Mouse (Mus musculus): ENCODE results near the gene Hydin.
"Not testable (repeated sequence)": the region's sequence is repeated elsewhere in the genome, so short reads cannot be mapped to it uniquely, and the experiment has no call there.

Hydin gene

DNA sequence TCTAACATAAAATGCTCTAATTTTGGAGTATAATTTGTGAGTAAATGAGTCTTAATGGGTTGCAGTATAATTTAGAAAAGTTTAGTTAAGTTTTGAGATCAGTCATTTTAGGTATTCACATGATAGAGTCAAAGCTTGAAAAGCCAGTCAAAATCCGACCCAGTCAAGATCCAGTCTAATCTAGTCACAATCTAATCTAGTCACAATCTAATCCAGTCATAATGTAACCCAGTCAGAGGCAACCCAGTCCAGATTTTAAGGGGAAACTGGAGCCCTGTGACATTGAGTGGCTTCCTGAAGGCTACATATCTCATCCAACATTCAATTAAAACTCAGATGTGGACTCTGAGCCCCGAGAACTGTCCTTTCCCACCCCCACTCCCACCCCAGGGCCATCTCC, 72.7 kb downstream of the Hydin start:
- DNase-seq: no peak

DNA sequence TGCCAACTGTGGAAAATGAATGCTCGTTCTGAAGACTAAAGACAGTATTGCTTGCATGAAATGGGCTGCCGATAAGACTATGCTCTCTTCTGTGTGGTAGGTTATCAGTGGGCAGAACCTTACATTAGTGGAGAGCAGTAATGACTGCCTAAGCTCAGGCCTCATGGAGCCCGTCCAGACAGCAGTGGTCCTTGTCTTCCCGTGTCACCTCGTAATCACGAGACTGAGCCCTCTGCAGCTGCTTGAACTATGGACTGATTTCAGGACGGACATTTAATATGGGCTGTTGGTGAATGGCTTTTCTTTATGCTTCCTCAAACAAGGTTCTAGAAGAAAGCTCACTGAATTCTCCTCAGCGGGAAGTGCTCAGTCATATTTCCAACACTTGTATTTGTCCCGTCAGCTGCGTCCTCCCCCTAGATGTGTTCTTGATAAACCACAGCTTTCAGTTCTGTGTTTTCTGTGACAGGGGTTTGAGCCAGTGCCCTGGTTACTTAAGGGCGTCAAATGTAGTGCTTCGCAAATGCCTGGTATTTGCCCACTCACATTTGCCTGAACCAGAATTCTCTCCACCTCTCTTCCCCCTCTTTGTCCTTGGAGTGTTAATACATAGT, 73.4 kb downstream of the Hydin start:
- no peak for DNase-seq

DNA sequence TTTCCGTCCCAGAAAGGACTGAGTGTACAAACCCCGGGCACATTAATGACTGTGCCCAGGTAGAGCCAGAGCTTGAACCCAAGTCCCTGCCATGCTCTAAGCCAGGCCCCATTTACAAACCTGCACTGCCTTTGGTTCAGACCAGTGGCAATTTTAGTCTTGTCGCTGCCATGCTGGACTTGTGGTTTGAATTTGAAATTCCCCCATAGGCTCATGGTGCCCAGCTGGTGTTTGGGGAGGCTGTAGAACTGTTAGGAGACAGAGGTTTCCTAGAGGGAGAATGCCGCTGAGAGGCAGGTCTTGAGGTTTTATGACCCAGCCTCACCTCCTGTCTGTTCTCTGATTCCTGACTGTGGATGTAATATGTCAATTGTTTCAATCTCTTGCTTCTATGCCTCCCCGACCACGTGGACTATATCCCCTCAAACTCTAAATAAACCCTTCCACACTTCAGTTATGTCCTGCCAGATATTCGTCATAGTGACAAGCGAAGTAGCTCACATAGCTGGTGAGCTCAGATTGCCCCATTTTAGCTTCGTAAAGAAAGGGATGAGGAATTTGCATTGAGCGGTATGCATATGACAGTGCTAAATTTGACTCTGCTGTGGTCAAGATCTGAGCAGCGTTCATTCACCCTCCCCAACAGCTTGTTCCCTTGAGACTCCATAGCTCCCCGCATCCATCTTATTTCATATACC, 79.1 kb downstream of the Hydin start:
- no peak for DNase-seq

DNA sequence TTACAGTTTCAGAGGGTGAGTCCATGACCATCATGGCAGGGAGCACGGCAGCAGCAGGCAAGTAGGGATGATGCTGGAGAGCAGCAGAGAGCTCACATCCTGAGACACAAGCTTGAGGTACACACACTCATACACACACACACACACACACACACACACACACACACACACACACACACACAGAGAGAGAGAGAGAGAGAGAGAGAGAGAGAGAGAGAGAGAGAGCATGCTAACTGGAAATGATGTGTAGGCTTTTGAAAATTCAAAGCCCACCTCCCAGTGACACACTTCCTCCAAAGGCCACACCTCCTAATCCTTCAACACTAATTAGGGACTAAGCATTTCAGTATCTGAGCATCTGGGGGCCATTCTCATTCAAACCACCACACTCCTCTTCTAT, 80.1 kb downstream of the Hydin start:
- no peak for DNase-seq

DNA sequence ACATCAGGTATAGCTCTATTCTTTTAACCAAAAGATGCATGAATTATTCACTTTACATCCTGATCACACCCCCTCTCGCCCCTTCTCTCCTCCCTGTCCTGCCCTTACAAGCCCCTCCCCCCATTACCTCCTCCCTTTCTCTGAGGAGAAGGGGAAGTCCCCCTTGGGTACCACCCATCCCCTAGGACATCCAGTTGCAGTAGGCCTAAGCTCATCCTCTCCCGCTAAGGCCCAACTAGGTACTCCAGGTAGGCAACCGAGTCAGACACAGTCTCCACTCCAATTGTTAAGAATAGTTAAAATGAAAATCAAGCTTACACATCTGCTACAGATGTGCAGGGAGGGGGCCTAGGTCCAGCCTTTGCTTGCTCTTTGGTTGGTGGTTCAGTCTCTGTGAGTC, 83.9 kb downstream of the Hydin start:
- DNase-seq: no peak

DNA sequence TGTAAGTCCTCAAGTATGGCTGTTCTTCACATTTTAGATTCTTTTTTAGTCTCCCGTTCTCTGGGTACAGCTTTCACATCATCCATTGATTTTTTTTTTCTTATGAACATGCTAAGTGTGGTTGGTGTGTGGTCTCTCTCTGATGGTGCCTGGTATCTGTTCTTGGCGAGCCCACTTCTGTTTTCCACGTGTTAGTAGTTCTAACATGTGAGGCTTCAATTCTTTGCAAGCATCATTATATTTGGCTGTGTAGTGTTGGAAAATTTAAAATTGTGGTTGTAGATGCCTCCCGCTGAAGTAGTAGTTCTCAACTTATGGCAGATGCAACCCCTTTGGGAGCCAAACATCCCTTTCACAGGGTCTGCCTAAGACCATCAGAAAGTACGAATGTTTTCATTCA, 85.1 kb downstream of the Hydin start:
- no peak for DNase-seq

DNA sequence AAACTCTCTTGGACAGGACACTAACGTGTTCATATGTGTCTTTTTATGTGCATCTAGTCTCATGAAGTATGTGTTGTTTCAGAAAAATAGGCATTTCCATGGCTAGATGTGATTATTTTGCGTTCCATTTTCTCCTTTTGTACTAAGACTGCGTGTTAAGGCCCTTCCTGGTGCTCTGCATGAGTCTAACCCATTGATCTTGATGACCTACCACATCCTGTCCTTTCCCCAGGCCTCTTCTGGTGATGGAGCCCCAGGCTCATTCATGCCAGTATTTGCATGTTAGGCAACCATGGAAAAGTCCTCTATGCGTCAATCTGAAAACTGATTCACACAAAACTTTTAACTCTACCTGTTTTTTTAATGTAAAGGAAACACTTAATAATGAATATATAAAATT, 96.2 kb downstream of the Hydin start:
- no peak for DNase-seq

DNA sequence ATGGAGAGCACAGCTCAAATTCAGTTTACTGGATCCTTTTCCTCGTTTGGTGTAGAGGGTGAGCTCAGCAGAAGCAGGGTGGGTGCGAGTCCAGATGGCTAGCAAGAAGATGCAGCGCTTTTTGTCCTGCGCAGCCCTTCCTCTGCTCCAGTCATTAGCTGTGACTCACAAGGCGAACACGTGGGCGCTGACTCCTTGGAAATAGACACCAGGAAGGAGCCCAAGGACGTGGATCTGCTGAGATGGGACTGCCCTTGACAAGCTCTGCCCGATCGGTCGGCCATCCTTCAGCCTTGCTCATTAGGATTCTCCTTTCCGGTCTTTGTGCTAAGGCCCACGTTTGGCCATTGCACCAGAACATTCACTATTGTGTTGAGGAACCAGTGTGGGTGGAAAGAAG, 106.1 kb downstream of the Hydin start:
- DNase-seq: no peak

DNA sequence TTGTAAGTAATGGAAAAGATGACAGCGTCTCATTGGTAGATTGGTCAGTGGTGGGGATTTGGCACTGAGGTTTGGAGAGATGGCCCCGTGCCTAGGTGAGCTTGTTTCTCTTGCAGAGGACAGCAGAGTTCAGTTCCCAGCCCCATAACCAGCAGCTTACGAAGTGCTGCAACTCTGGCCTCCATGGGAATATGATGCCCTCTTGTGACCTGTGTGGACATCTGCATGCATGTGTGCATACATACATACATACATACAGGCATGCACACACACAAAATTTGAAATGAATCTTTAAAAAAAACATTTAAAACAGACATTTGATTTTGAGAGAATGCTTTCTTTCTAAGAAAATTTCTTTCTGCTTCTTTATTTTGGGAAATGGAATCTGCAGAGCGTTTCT, 106.9 kb downstream of the Hydin start:
- DNase-seq: peak; percentile 18 to 23

DNA sequence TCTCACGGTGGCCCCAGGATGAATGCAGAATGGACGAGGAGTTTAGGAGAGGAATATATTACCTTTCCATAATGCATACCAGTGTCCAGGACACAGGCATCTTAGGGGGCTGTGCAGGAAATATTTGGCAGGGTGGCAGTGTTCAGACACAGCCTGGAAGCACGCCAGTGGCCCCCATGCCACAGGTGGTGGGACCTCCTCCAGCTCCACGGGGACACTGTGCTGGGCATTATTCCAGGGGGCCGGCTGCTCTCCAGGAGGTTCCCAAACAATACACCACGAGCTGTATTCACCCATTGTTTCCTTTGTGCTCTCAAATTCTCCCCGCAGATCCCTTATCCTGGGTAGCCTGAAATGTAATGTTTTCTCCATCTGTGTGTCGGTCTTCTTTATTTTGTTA, 116.0 kb downstream of the Hydin start:
- peak; percentile 20 to 21 for DNase-seq

DNA sequence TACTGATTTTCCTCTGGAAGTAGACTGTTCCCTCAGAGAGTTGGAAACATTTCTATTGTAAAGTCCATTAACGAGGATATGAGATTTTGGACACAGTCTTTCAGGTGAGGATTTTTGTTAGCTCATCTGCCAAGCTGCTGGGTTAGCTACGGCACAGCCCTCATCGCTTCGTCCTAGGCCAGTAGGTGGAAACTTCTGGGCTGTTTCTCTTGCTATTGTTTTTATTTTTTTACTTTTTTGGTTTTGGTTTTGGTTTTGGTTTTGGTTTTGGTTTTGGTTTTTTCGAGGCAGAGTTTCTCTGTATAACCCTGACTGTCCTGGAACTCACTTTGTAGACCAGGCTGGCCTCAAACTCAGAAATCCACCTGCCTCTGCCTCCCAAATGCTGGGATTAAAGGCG, 117.9 kb downstream of the Hydin start:
- not testable (repeated sequence) for DNase-seq

DNA sequence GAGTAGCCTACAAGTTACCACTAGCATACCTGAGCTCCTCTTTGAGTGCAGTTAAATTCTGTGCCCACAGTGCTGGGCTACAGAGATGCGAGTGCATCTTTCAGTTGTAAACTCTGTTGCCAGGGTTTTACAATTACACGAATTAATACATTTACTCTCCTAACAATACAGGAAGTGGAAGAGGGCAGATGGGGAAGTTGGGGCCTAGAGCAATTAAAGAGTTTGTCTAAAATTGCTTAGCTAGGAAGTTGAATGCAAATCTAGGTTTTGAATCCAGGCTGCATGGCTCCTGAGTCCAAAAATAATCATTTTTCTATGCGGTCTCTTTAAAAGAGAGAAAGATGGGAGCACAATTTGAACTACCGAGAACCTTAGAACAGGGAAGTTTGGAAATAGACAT, 128.9 kb downstream of the Hydin start:
- DNase-seq: no peak

DNA sequence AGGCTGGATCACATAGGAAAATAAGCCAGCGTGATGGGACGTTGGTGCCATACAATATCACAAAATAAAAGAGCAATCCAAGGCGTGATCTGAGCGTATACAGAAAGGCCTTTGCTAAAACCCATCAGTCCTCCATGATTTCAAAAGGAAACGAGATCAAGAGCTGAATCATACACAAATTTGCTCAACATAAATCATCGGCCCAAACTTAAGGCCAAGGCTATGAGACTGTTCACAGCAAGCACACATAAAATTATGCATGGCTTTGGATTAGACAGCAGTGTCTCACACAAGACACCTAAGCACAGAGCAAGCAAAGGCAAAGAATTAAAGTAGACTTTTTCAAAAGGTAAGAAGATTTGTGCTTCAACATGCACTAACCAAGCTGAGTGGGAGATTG, 133.8 kb downstream of the Hydin start:
- DNase-seq: no peak

DNA sequence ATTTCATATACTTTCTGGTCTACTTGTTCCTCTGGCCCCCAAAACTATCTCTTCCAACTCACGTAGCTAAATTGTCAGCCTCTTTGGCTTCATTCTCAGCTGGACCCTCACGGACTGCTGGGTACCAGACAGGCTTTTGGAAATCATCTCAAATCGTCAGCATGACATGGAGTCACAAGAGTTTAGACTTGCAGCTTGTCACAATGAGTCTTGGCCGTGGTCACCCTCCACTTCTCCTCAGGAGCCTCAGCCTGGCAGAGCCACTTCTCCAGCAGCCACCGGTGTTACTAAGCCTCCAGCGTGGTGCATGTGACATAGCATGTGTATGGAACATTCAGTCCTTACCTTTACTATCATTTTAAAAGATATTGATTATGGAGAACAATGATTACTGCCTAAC, 135.5 kb downstream of the Hydin start:
- peak; percentile 55 to 59 for DNase-seq

DNA sequence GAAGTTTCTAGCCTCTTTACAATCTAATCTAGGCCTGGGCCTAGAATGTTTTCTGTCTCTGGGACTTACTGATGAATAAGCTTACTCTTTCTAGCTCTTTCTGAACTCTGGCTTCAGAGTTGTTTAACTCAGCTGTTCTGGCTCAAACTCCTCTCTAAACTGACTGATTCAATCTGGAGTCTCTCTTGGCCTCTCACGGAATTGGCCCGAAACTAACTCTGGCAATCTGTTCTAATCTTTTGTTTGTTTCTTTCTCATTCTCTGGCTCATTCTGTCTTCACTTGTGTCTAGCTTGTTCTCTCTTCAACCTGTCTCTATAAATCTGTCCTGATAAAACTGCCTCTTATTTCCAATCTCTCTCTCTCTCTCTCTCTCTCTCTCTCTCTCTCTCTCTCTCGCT, 137.7 kb downstream of the Hydin start:
- DNase-seq: no peak

DNA sequence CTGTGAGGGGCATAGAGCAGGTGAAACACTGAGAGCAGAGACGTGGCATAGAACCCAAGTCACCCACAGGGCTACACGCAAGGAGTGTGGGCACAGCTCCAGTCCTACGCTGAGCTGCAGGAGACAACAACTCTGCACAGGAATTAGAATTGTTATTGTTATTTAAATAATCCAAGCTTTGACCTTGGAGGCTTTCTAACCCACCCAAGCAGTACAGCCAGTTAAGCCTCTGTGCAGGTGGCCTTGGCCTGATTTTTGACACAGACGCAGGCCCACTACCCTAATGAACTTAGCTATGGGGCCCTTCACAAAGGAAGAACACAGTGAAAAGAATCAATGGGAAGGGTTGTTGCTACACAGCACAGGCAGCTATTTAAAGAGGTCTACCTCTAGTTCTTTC, 148.3 kb downstream of the Hydin start:
- DNase-seq: peak; percentile 36 to 40

DNA sequence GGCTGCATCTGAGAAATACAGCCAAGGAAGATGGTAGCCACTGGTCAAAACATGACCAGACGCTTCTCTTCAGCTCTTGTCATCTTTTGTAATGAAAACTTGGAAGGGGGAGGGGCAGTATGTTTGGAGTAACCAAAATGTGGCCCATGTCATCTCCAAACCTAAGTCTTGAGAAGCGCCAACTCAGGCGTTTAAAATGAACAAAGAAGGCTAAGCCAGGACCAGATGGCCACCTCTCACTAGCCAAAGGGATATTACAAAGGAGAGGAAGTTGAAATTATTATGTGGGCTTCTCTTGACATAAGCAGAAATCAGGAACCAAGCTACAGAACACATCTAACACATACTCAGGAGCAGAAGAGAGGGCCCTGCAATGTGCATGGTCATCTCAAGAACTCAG, 150.2 kb downstream of the Hydin start:
- DNase-seq: peak; percentile 32 to 53

DNA sequence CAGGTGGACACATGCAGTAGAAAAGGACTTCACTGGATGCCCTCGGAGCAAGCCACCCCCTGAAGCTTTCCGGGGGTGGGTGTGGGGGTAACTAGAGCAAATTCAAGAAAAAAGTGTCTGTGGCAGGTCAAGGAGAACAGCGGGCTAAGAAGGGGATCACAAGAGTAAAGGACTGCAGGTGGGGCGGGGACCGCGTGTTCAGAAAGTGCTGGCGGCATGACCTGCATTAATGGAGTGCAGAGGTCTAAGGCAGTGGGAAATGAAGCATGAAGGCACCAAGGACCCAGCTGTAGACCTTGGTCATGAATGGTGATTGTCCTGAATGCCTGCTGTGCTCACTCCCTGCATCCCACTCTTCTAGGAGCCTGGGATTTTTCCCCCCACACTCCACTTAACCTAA, 151.0 kb downstream of the Hydin start:
- DNase-seq: no peak

DNA sequence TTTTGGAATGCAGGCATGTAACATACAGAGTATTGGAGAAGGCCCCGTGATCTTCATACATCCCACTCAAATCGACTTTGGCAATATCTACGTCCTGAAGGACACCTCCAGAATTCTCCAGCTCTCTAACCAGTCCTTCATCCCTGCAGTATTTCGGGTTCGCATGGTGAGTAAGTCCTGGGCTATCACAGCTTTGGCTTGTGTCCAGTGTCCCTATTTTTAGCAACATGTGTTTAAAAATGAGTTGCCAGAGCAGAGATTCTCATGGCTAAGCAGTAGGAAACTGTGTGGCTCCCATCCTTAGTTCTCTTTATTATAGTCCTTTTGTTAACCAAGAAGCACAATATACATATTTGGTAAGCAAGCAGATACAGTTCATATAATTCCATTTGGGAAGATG, 152.9 kb downstream of the Hydin start:
- peak; percentile 37 to 53 for DNase-seq

DNA sequence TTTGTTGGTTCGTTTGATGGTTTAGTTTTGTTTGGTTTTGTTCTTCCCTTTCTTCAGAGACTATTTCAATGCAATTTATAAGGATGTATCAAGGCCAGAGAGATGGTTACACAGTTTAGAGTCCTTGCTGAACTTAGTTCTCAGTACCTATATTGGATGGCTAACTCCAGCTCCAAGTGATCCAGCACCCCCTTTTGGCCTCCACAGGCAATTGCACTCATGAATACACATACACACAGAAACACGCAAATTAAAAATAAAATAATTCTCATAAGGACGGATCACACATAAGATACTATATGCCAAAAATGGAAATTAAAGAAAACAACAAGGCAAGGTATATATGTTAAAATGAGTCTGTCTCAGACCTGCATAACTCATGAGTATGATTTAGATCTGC, 153.4 kb downstream of the Hydin start:
- no peak for DNase-seq

DNA sequence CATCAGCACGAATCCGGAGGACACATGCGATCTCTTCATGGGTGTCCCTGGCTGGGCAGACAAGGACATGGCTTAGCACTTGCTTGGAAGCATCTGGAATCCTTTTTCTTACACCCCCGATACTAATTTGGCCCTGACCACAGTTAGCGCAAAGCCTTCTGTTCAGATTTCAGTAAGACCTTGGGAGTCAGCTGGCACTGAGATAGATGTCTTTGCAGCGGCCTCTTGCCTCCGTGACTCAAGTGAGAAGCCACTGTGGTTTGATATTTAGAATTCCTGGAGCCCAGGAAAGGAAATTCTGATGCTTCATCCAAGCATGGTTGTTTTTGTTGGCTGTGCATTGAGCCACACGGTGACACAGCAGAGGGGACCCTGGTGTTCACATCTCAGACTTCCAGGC, 157.4 kb downstream of the Hydin start:
- DNase-seq: no peak

DNA sequence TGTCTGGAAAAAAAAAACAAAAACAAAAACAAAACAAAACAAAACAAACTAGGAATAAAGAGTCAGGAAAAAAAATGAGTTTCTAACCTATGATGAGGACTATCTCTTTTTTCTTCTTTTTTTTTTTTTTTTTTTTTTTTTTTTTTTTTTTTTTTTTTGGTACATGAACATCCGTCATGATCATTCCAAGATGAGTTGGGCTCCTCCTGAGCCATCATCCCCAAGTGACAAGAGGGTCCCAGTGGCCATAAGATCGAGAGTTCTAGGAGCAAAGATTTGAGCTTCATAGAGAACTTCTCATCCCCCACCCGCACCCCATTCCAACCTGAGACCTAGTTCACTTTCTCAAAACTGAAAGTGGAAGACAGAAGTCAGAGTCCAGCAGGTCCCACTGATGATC, 164.6 kb downstream of the Hydin start:
- no peak for DNase-seq

DNA sequence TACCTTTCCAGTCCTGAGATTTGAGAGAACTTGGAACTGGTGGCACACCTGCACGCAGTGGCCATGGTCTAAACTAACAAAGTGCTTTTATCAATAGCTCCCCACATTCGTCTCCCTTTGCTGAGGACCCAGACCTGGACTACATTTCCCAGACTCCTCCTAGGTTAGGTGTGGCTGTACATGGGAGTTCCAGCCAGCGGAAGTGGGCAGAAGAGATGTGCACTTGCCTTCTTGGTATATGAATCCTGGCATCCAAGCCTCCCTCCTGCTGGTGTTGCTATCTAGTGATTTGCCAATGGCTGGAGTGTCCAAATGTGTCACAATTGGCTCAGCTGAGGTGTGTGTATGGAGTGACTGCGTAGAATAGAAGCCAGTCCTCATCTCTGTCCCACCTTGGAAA, 173.8 kb downstream of the Hydin start:
- DNase-seq: peak; percentile 83 to 85

DNA sequence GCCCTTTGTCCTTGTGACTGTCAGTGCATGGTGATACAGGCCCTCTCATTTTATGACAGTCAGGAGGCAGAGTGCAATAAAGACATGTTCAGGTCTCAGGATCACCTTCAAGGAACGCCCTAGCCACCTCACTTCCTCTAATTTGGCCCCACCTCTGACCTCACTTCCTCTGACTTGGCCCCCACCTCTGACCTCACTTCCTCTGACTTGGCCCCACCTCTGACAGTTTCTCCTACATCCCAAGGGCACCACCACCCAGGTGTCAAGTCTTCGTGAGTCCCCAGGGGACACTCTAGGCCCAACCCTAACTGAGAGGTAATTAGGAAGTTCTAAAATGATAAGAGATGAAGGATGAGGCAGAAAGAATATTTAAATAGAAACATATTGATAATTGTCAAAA, 177.5 kb downstream of the Hydin start:
- DNase-seq: no peak

DNA sequence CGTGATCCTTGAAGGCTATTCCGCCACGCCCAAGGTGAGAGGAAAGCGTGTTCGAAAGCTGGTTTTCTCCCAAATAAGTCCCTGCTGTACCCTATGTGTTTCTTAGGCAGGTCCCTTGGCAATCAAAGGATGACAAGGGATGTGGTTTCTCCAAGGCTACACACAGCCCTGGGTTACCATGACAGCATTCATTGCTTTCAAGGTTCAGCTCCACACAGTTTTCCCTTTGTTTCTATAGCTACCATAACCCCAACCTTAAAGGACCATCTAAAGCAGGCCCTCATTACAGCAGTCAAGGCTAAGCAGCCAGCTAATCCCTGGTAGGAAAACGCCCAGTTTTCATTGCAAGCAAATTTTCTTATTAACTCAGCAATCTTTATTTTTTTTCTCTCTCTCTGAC, 183.7 kb downstream of the Hydin start:
- DNase-seq: no peak
